Mouse (Mus musculus): ENCODE measurements around the gene Ccdc144b. TPM values are rescaled to one million over a fixed set of nuclear protein-coding genes. Genes with fewer than 3 reads are reported as not detected.

Gene Ccdc144b
- polyA plus RNA-seq, 1 experiment: 2.1 TPM

Other genes with a start within 250 kb of the Ccdc144b start
- gene Dcun1d1, start 116.1 kb downstream of the Ccdc144b start, polyA plus RNA-seq (2012; ENCODE audit: insufficient read depth, insufficient read length, missing spikeins): 32.5 and 83.9 TPM in 2 replicates
- gene Mccc1, start 52.9 kb downstream of the Ccdc144b start, polyA plus RNA-seq (2012; ENCODE audit: insufficient read depth, insufficient read length, missing spikeins): 235 and 302 TPM in 2 replicates
- gene Acad9, start 12.4 kb upstream of the Ccdc144b start, polyA plus RNA-seq (2012; ENCODE audit: insufficient read depth, insufficient read length, missing spikeins): 47.6 and 75.6 TPM in 2 replicates
- 2.6 and 5.5 TPM in 2 replicates for gene D3Ertd254e, start 97.5 kb upstream of the Ccdc144b start, polyA plus RNA-seq (2012; ENCODE audit: insufficient read depth, insufficient read length, missing spikeins)
- not detected in 2 replicates for gene Qrfpr, start 168.8 kb upstream of the Ccdc144b start, polyA plus RNA-seq (2012; ENCODE audit: insufficient read depth, insufficient read length, missing spikeins)

All from brown adipose tissue, adult 24 weeks (tissue).